Mouse (Mus musculus): Measurements from ENCODE around the gene Sap30bp. TPM values are rescaled to one million over a fixed set of nuclear protein-coding genes. Genes with fewer than 3 reads are reported as not detected.

Sap30bp gene
- polyA plus RNA-seq, 2 experiments = 20.0 to 22.6 TPM

DNA sequence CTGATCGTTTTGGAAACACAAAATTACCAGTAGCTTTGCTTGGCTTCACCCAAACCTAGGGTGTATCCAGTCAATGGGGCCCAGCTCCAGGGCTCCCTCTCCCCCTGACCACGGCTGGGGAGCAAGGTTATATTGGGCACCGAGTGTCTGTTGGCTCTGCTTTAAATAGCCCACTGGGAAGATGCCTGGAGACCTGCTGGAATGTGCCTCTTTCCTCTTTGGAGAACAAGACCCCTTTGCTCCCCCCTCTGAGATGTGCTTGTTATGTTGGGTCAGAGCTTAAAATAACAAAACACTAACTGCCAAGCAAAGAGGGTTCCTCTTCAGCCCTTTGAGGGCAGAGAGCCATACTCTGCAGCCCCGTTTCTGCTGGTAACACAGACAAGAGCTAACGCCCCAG lies 30.9 kb upstream of the Sap30bp start:
- H3K4me1 ChIP-seq (replicated peaks; ENCODE audit: control insufficient read depth in 2 of 2, insufficient read depth in 2 of 2, low read length in 1 of 2) = peaks cover 60 to 66% of the 10 kb centered on the region in 2 experiments
- H3K27me3 ChIP-seq (ENCODE audit: control insufficient read depth, insufficient read depth, low read length) = no peaks in the 10 kb centered on the region
- 19% methylated on average over 5 of the region's 5 CpGs for WGBS (ENCODE audit: insufficient replicate concordance)
- H3K9me3 ChIP-seq (ENCODE audit: control insufficient read depth, low read length) = no peaks in the 10 kb centered on the region
- peak overlapping the region; percentile 100 for H3K27ac ChIP-seq
- H3K4me3 ChIP-seq (ENCODE audit: insufficient read depth in 1 of 2, low read depth in 2 of 2, low read length in 2 of 2) = peak overlapping the region; percentile 70
- no peak for TF ChIP-seq EP300 (IDR thresholded peaks at IDR 0.05; ENCODE audit: low read depth)
- no peak for ATAC-seq (ENCODE audit: insufficient read depth)
- peak overlapping the region; percentile 95 for H3K4me2 ChIP-seq (ENCODE audit: low read depth)
- peaks cover 39% of the 10 kb centered on the region for H3K36me3 ChIP-seq (replicated peaks; ENCODE audit: control insufficient read depth, insufficient read depth, low read depth)
- peak overlapping the region; percentile 90 for H3K9ac ChIP-seq (replicated peaks)
- no peak for DNase-seq (ENCODE audit: low read depth in 3 of 3, low spot score in 3 of 3)

DNA sequence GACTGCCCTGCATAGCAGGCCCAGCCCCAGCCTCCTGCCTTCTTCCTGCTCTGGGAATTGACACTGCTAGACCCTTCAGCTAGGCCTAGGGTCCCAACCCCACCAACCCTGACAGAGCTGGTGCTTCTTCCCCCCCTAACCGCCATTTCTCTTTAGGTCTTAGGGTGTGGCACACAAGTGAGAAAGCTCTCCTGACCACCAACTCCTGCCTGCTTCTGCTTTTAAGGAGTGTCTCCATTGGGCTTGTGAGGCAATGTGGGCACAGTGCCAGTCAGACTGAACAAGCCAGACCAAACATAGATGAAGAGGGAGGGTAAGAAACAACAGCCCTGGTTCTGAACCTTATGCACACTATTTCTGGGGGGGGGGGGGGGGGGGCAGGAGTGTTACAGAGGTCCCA lies 30.3 kb upstream of the Sap30bp start:
- no peak for DNase-seq (ENCODE audit: low read depth in 3 of 3, low spot score in 3 of 3)
- H3K4me3 ChIP-seq (ENCODE audit: insufficient read depth in 1 of 2, low read depth in 2 of 2, low read length in 2 of 2) = peak overlapping the region; percentile 70

DNA sequence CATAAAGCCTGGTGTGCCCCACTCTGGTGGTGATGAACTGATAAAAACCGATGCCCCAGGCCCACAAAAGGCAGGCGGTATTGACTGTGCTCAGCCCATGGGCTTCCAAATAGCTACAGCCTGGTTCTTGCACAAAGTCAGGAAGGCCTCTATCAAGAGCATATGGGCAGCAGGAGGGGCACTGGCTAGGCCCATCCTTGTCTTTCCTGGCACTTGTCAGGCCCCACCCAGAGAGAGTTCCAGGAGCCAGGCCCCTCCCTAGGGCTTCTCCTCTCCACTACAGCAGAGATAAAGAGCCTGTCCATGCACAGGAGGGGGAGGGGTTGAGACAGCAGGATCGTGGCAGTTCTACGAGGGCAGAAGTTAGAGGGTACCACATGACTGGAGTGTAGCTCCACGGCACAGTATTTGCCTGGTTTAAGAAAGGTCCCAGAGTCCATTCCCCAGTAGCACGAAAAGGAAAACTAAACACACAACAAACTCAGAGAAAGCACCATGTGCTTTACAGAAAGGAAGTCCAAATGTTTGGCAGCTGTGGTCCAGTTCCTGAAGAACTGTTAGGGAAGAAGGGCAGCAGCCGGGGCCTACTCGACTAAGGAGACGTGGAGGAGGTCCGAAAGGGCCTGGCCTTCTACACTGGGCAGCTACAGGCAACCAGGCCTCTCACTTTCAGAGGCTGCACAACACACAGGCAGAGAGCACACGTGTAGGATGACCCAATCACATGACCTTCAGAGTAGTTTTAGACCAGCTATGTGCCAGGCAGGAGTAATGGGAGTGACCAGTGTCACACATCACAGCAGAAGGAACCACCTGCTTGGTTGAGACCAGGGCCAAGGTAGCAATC lies 29.5 kb upstream of the Sap30bp start:
- no peaks in the 10 kb centered on the region for H3K9me3 ChIP-seq (ENCODE audit: control insufficient read depth, low read length)
- H3K9ac ChIP-seq (replicated peaks) = peak overlapping the region; percentile 90
- ATAC-seq (ENCODE audit: insufficient read depth) (peak; percentile 84), DNase-seq (ENCODE audit: low read depth in 3 of 3, low spot score in 3 of 3) (peak; percentile 80 to 91 (median 84))
- 6% methylated on average over 11 of the region's 11 CpGs for WGBS (ENCODE audit: insufficient replicate concordance)
- TF ChIP-seq EP300 (IDR thresholded peaks at IDR 0.05; ENCODE audit: low read depth) (peak; percentile 74), CTCF (IDR thresholded peaks at IDR 0.05; ENCODE audit: low read depth) (no peak)
- H3K27me3 ChIP-seq (ENCODE audit: control insufficient read depth, insufficient read depth, low read length) = no peaks in the 10 kb centered on the region
- peak overlapping the region; percentile 49 to 70 for H3K4me3 ChIP-seq (ENCODE audit: insufficient read depth in 1 of 2, low read depth in 2 of 2, low read length in 2 of 2)
- H3K4me2 ChIP-seq (ENCODE audit: low read depth) = peak overlapping the region; percentile 95
- peaks cover 59 to 67% of the 10 kb centered on the region in 2 experiments for H3K4me1 ChIP-seq (replicated peaks; ENCODE audit: control insufficient read depth in 2 of 2, insufficient read depth in 2 of 2, low read length in 1 of 2)
- peak overlapping the region; percentile 100 for H3K27ac ChIP-seq
- H3K36me3 ChIP-seq (replicated peaks; ENCODE audit: control insufficient read depth, insufficient read depth, low read depth) = peaks cover 49% of the 10 kb centered on the region

More for the DNA sequence above, 30.3 kb upstream of the Sap30bp start:
- WGBS (ENCODE audit: insufficient replicate concordance) = 18% methylated on average over 1 of the region's 1 CpGs
- no peak for ATAC-seq (ENCODE audit: insufficient read depth)
- peak overlapping the region; percentile 95 for H3K4me2 ChIP-seq (ENCODE audit: low read depth)
- no peaks in the 10 kb centered on the region for H3K9me3 ChIP-seq (ENCODE audit: control insufficient read depth, low read length)
- H3K27me3 ChIP-seq (ENCODE audit: control insufficient read depth, insufficient read depth, low read length) = no peaks in the 10 kb centered on the region
- TF ChIP-seq CTCF (IDR thresholded peaks at IDR 0.05; ENCODE audit: low read depth) (no peak), EP300 (IDR thresholded peaks at IDR 0.05; ENCODE audit: low read depth) (no peak)
- H3K9ac ChIP-seq (replicated peaks) = peak overlapping the region; percentile 90
- H3K36me3 ChIP-seq (replicated peaks; ENCODE audit: control insufficient read depth, insufficient read depth, low read depth) = peaks cover 45% of the 10 kb centered on the region
- H3K4me1 ChIP-seq (replicated peaks; ENCODE audit: control insufficient read depth in 2 of 2, insufficient read depth in 2 of 2, low read length in 1 of 2) = peaks cover 60 to 66% of the 10 kb centered on the region in 2 experiments
- H3K27ac ChIP-seq = peak overlapping the region; percentile 100

DNA sequence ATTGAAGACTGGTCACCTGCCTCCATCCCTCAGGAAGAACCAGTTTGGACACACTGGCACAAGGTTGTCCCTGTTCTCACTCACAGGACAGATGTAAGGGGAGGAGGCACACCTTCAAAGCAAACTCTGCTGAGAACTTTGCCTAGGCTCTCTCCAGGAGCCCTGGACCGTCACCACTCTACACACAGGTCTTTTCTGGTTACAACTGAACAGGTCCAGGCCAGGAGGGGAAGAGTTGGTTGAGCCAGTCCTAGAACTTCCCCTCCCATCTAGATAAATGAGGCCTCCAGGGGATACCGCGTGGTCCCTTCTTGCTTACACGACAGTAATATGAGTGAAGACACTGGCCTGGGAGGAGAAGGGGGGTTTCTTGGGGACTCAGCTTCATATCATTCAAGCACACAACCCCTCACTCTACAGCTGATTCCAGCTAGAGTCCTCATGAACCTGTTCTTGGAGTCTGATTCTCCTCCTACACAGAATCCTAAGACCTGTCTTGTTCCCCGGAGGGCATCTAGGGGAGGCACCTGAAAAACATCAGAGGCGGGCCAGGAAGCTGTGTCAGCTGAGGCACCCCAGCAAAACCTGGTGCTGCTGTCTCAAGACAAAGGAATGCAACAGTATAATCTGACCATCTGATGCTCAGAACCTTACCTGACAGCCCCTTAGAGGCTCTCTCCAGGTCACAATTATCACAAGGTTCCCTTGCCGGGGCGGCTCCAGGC lies 28.7 kb upstream of the Sap30bp start:
- peaks cover 53 to 67% of the 10 kb centered on the region in 2 experiments for H3K4me1 ChIP-seq (replicated peaks; ENCODE audit: control insufficient read depth in 2 of 2, insufficient read depth in 2 of 2, low read length in 1 of 2)

More for the DNA sequence above, 28.7 kb upstream of the Sap30bp start:
- peak overlapping the region; percentile 71 for H3K9ac ChIP-seq (replicated peaks)
- peaks cover 49% of the 10 kb centered on the region for H3K36me3 ChIP-seq (replicated peaks; ENCODE audit: control insufficient read depth, insufficient read depth, low read depth)
- H3K4me2 ChIP-seq (ENCODE audit: low read depth) = peak overlapping the region; percentile 95
- H3K27ac ChIP-seq = peak overlapping the region; percentile 100
- WGBS (ENCODE audit: insufficient replicate concordance) = 36% methylated on average over 8 of the region's 8 CpGs
- DNase-seq (ENCODE audit: low read depth in 3 of 3, low spot score in 3 of 3) (peak in 1 of 3 experiments; percentile 43), ATAC-seq (ENCODE audit: insufficient read depth) (no peak)
- TF ChIP-seq CTCF (IDR thresholded peaks at IDR 0.05; ENCODE audit: low read depth) = no peak
- no peak for TF ChIP-seq EP300 (IDR thresholded peaks at IDR 0.05; ENCODE audit: low read depth)
- no peaks in the 10 kb centered on the region for H3K27me3 ChIP-seq (ENCODE audit: control insufficient read depth, insufficient read depth, low read length)
- peak overlapping the region in 1 of 2 experiments; percentile 38; a peak in 2 of 4 replicates for H3K4me3 ChIP-seq (ENCODE audit: insufficient read depth in 1 of 2, low read depth in 2 of 2, low read length in 2 of 2)
- no peaks in the 10 kb centered on the region for H3K9me3 ChIP-seq (ENCODE audit: control insufficient read depth, low read length)

Data from liver, embryonic 14.5 days (tissue).